In the genomic region with DNA sequence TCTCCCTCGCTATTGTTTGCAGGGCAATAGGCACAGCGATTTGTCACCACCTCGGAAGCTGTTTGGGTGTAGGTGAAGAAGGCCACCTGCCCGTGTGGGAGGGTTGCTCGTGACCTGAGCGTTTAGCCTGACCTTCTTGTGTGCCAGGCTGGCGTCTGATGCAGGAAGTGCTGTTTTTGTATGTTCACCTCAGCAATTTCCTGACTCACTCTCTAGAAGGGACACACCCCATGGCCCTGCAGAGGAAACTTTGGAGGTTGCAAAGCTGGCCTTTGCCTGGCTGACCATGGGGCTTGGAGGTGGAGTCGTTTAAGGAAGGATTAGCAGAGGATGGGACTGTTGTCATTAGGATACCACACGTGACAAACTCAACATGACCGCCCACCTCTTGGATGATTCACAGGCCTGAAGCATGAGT, we compare ENCODE assay signal across 9 mouse cellular contexts. TPM values are rescaled to one million over a fixed set of nuclear protein-coding genes. Genes with fewer than 3 reads are reported as not detected.
DNase-seq lines count a peak whose midpoint lies in the region; ATAC-seq lines count a peak whose summit lies in the region.
"Had no signal": no experiment of that assay in that cellular context is flagged by ENCODE, and none has a peak within 500 bp of the region (broad histone marks: within the 10 kb centered on the region; RNA-seq: fewer than 3 reads in every experiment).

No protein-coding gene starts in this region.

- WGBS in intestine, embryonic 14.5 days = 24% methylated on average over 10 of the region's 10 CpGs

- H3K9ac ChIP-seq in intestine, embryonic 14.5 days (ENCODE audit: low read length) = no peak overlapping the region

- H3K4me1 ChIP-seq in intestine, embryonic 14.5 days (replicated peaks; ENCODE audit: control insufficient read depth, insufficient read depth, low read length) = peaks cover 20% of the 10 kb centered on the region

- no peak overlapping the region for H3K27ac ChIP-seq in intestine, embryonic 14.5 days (ENCODE audit: low read depth)

- no peak overlapping the region for H3K4me2 ChIP-seq in intestine, embryonic 14.5 days (ENCODE audit: low read length)

- no peak overlapping the region for H3K4me3 ChIP-seq in intestine, embryonic 14.5 days (ENCODE audit: low read depth, low read length)

- ATAC-seq in intestine, embryonic 14.5 days (replicated peaks; ENCODE audit: low FRiP score, low TSS enrichment, low read depth) = peak; percentile 40

- no peaks in the 10 kb centered on the region for H3K36me3 ChIP-seq in intestine, embryonic 14.5 days (ENCODE audit: control insufficient read depth, insufficient read depth, low read length)

- DNase-seq in adrenal gland, adult 2 months = peak; percentile 54
- no peak for DNase-seq in adrenal gland, adult 18-20 months (ENCODE audit: low spot score in 2 of 2)
- peak; percentile 49 for DNase-seq in ES-CJ7 (ENCODE audit: low read depth, low spot score)
- no peak for DNase-seq in intestine, embryonic 14.5 days (ENCODE audit: low spot score)
- peak; percentile 55 to 62 for DNase-seq in lung, postnatal 4 days
- DNase-seq in embryo, embryonic 11 days = no peak
- DNase-seq in testis, postnatal 10 days (ENCODE audit: low spot score) = no peak
- no peak for DNase-seq in ovary, postnatal 14 days (ENCODE audit: low spot score)

- H3K27me3 ChIP-seq in intestine, embryonic 14.5 days (replicated peaks; ENCODE audit: control insufficient read depth, insufficient read depth, low read length) = no peaks in the 10 kb centered on the region
- H3K27me3 ChIP-seq: CH12.LX had no signal

- no peaks in the 10 kb centered on the region for H3K9me3 ChIP-seq in intestine, embryonic 14.5 days (ENCODE audit: control insufficient read depth, low read length)

RNA-seq across cellular contexts. Expression of a gene that starts 18.9 kb away (rescaled TPM):
- total RNA-seq in adrenal gland, adult 2 months (2021) = 100 to 1,000 TPM; 113 to 140 TPM
- polyA plus RNA-seq in adrenal gland, adult 2 months (2012; rRNA removed) = 56.7 and 62.2 TPM in 2 replicates
- total RNA-seq in adrenal gland, adult 18-20 months (2021) = 100 to 1,000 TPM; 117 to 139 TPM
- 40.0 and 43.5 TPM in 2 replicates for polyA plus RNA-seq in intestine, embryonic 14.5 days (2014; fragmentation: Nextera tagmentation; extraction: Ambion mirVana)

Comparison
In these comparisons a context has a peak if more than half of its experiments do, and no peak if none do; other contexts are left out.
1. DNase-seq: peak in adrenal gland, adult 2 months (single experiment), ES-CJ7 (single experiment) and lung, postnatal 4 days (2 of 2); none in adrenal gland, adult 18-20 months (0 of 2), intestine, embryonic 14.5 days (single experiment), embryo, embryonic 11 days (single experiment), testis, postnatal 10 days (single experiment) and ovary, postnatal 14 days (single experiment).